Mouse (Mus musculus) embryonic fibroblast, embryonic 13.5 days (primary cell): ENCODE results near the gene Kcnb1.

Experiments used
- CTCF ChIP-seq: IDR thresholded peaks from 2 replicates; pipeline ENCODE4 v1.5.1; 2011; ENCODE audit warnings: mild to moderate bottlenecking, control low read depth, low read length, moderate library complexity, borderline replicate concordance; ENCODE audit not compliant: insufficient read depth
- POLR2A ChIP-seq: IDR thresholded peaks from 2 replicates; pipeline ENCODE4 v1.6.1; 2011; ENCODE audit warnings: low read depth, mild to moderate bottlenecking, control low read depth, low read length, moderate library complexity

DNA sequence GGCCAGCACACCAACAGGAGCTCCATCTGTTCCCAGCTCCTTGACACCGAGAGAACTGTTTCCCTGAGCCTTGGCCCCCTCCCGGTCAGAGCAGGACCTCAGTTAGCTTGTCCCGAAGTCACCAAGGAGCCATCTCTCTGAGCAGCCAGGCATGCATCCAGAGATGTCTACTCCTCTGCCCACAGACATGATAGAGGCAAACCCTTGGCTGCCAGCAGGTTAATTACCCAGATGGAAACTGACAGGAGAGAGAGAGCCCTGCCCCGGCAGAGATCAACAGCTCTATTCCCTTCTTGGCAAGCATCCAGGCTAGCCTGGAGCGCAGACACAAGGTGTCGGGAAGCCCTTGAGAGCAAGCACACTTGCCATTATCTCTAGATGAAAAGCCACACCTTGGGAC, 119.6 kb downstream of the Kcnb1 start:
- TF ChIP-seq CTCF (no peak), POLR2A (no peak)
